Mouse (Mus musculus) gonadal fat pad, adult 2 months (tissue): Measurements from ENCODE around the gene Hoxd9. TPM values are rescaled to one million over a fixed set of nuclear protein-coding genes. Genes with fewer than 3 reads are reported as not detected.

ENCODE experiments used
- DNase-seq: peaks from one replicate; pipeline ENCODE4 v3.0.0-alpha.2; 2012; ENCODE audit warnings: low read depth
- polyA plus RNA-seq: library from polyadenylated mRNA; depleted of rRNA; stranded (reverse); fragments of >200 nt; gene quantifications from 2 replicates; pipeline ENCODE4 v1.2.3, GENCODE M21; 2012

Hoxd9 gene
- polyA plus RNA-seq, 1 experiment: 17.1 TPM

DNA sequence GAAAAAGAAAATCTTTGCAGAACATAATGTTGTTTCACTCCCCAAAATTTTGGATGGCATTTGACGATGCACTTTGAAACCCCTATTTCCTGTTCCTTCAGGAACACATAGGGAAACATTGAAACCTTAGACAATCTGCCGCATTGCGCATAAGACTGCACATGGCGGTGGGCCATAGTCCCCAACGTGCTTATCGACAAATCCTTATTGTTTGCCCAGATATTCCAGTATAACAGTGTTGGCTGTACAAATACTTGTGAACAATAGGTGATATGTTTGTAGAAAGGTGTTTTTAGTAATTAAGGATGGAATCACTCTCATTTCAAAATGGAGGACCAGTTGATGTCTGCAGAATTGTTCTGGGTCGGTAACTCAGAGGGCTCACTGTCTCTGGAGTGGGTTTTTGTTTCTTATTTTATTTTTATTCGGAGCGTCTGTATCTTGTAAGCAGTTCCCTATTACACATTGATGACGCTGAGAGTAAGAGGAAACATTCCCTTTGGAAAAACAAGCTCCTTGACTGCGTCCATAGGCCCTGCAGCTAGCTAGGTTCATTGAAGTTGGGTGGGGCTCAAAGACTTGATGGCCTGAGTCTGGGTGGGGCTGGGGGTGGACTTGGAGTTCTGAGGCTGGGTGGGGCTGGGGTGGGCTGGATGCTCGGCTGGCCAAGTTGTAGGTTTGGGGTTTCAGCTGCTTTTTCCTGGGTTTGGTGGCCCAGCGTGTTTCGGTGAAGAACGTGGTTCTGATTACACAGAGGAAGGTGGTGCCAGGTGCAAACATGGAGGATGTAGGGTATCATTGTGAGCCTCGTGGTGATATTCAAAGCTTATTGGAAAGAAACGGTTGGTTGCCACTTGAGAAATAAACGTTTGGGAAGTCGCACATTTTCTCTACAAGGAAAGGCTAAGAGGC is 16.0 kb downstream of the Hoxd9 start:
- no peak for DNase-seq

GRCm38 (mm10) chr2:74714156-74714789 is 16.7 kb downstream of the Hoxd9 start:
- DNase-seq: no peak

DNA sequence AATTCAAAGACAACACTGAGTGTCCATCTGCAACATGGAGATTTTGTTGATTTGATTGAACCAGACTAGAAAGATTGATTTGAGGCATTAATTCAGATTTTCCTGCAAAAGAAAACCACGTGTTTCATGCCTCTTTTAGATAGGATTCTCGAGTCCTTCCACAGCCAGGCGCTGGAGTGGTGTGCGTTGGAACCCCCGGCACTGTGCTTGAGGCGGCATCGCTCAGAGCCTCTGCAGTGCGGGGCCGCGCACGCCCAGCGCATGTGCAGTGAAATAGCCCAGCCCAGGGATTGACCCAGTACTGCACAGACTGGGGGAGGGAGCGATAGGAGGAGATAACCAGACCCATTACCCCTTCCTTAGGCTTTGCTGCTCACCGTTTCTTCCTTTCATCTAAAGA is 17.4 kb downstream of the Hoxd9 start:
- no peak for DNase-seq

DNA sequence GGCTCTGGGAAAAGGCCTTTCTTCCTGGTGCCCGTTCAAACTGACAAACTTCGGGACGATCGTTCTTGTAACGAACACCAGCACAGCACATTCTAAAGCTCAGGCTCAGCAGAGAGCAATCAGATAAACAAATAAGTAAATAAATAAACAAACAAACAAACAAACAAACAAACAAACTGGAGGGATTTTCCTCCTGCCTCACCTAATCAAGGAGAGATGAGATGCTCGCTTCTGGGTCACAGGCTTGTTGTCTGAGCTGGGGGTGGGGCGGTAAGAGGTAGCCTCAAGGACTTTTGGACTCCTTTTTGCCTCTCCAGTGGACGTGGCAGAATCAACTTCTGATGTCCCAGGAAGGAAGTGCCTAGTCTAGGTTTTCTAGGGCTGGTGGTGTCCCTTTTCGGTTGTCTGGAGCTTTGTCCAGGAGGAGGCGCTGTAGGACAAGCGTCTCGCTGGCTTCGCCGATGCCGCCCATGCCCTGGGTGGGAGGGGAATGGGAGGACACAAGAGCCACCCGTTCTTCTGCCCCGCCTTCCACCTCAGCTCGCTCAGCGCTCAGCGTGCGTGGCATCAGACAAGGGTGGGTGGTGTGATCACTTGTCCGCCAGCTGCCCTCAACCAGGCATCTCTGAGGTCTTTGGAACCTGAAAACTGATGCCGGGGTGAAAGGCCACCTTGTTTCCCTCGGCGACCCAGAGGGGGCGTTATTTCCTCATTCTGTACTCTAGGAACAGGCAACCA is 18.1 kb downstream of the Hoxd9 start:
- DNase-seq: no peak

GRCm38 (mm10) chr2:74720384-74720783 is 22.9 kb downstream of the Hoxd9 start:
- DNase-seq: no peak

DNA sequence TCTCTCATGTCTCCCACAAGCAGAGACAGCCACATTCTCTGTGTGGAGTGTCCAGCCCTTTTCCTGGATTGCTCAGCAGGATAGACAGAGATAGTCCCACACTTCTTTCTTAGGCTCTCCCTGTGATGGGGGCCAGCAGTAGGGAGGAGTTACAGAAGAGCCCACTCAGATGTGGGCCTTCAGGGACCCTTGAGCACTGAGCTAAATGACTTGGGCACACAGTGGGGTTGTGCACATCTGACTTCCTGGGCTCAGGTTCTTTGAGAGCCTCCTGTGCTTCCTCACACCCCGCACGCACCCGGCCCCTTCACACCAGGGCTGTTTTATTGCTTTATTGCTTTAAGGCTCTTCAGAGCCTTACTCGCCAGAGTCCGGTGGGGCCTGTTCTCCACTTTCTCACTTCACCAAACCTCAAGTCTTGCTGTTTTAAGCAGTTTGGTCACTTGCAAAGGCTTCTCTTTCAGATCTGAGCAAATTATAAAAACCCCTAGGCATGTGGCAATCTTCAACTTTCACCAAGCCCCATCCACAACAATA is 23.5 kb downstream of the Hoxd9 start:
- DNase-seq: no peak

- DNase-seq: peak; percentile 80
Measured at GRCm38 (mm10) chr2:74721882-74722281, 24.4 kb downstream of the Hoxd9 start.

- no peak for DNase-seq
Measured at GRCm38 (mm10) chr2:74722949-74723348, 25.4 kb downstream of the Hoxd9 start.

DNA sequence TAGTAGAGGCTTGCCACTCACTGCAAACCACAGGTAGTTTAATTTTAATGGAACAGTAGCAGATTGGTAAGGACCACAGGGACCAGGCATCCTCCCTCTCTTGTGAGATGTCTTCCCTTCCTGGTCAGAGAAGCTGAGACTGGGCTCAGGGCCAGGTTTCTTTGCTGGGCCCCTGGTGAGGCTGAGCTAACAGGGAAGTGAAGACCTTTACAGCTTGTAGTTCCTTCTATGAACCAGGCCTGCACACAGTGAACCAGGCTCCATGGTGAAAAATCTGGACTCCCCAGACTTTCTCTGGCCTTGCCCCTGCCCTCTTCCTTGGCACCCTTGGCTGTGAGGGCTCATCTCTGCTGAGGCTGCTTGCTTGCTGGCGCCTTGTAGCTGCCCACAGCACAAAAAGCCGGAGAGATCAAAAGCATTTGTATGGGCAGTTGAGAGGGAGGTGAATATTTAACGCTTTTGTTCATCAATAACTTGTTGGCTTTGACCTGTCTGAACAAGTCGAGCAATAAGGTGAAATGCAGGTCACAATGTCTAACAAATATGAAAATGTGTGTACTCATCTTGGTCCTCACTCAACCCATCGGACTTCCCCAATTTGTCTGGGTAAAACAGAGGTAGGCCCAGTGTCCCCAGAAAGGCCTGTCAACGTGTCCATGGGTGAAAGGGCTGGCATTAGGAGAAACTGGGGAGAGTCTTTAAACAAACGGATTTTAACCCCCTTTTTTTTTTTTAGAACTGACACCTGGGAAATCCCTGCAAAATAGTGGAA is 26.9 kb downstream of the Hoxd9 start:
- DNase-seq: no peak

- no peak for DNase-seq
Measured at GRCm38 (mm10) chr2:74725171-74725570, 27.6 kb downstream of the Hoxd9 start.

DNA sequence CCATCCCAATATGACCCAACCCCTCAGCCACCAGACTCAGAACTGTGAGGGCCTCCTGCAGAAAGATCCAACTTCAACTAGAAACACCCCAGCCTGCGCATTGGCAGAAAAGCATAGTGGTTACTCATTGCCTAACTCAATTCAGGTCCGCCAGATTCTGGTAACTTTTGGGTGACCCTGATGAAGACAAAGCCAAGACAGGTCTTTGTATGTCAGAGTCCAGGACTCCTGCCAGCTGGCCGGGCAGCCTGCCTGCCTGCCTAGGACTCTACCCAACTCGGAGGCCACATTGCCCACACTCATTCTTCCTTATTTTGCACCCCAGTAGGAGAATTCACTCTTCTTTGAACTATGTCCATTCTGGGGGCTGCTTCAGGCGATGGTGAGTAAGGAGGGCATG is 29.0 kb downstream of the Hoxd9 start, which contains the start of gene Gm28230:
Gene Gm28230, plus strand, starts transcription at position 178 of the 400 bp plus-strand sequence.
- DNase-seq: no peak

GRCm38 (mm10) chr2:74726973-74727639 is 29.6 kb downstream of the Hoxd9 start:
- no peak for DNase-seq

GRCm38 (mm10) chr2:74727640-74728302 is 30.2 kb downstream of the Hoxd9 start:
- DNase-seq: no peak

DNA sequence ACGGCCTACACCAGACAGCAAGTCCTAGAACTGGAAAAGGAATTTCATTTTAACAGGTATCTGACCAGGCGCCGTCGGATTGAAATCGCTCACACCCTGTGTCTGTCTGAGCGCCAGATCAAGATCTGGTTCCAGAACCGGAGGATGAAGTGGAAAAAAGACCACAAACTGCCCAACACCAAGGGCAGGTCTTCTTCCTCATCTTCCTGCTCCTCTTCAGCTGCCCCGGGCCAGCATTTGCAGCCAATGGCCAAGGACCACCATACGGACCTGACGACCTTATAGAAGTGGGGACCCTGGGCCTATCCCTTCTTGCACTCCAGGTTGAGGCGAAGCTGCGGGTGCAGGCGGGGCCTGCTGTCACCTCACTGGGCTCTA is 30.8 kb downstream of the Hoxd9 start:
- DNase-seq: no peak

DNA sequence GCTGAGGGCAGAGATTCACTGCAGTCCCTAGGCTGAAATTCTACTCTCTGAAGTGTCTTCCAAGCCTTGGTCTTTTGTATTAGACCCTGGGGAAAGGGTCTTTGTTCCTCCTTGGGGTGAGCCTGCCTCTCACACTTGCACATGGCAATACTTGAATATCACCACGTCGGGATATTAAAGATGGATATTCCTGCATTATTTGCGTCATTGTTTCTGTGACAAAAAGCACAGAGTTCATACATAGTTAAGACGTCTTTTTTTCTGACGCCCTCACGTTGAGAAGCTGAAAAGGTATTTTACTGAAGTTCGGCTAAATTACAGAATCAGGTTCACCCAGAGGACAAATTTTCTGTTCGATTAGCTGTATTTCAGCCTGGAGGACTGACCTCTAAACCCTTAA is 32.8 kb downstream of the Hoxd9 start:
- no peak for DNase-seq

DNA sequence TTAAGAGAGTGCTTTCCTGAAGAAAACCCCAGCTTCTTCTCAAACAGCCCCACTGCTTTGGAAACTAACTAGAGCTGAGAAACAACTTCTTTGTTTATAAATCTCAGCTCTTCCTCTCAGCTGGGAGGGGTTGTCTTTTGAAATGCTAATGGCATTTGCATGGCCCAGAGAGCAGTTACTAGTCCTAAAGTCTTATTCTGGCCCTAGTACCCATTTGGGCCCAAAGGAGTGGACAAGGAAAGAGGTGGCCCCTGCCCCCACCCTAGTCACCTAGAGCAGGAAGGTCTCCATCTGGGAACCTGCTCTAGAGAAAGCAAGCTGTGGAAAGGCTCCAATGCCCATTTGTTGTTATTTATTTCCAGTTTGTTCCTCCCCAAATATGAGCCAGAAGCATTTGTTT is 33.5 kb downstream of the Hoxd9 start:
- no peak for DNase-seq

DNA sequence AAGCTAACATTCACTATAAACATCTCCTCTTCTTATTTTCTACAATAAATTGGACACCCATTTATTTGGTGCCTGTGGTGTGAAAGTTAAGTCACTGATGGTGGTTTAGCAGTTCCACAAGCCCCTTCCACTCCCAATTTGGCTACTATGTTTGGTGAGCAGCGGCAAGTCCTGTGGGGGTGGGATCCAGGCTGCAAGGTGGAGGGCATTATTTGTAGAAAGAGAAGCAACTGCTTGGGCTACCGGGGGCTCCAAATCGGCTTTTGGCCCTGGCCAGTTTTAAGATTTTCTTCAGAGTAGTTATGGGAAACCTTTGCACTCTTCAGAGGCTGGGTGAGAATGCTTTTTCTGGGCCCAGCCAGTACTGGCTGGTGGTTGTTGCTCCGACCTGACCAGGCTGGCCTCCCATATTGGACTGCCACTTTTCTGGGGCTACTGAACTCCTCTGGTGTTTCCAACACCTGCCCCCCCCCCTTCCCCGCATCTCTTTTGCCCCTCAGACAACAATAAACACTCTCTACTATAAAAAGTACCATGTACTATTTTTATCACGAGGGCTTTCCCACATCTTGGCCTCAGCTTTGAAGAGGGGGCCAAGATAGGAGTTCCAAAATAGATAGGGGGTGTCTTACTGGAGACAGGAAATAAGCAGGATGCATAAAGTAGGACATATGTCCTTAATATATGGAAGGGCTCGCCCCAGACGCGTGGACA is 34.4 kb downstream of the Hoxd9 start:
- DNase-seq: no peak

- no peak for DNase-seq
Measured at GRCm38 (mm10) chr2:74732513-74733316, 35.2 kb downstream of the Hoxd9 start.

DNA sequence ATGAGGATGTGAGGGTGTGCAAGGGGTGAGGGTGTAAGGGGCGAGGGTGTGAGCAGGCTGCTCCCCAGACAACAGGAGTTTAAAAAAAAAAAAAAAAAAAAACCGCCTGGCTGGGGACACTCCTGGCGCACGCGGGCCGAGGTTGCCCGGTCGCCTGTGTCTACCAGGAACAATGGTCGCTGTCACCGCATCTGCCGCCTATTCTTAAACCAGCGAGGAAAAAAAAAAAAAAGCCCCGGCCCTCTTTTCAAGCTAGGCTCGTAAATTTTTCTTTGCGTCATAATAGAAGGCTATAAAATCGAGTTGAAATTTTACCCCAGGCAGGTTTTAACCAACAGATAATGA is 35.8 kb downstream of the Hoxd9 start:
- DNase-seq: no peak
